Mouse (Mus musculus) C2C12 (cell line): ENCODE measurements around the gene Peli2.

Experiments
- CTCF ChIP-seq: IDR thresholded peaks from one replicate; pipeline ENCODE4 v1.5.1; 2011; ENCODE audit not compliant: control insufficient read depth, insufficient read depth, insufficient read length
- MAX ChIP-seq: IDR thresholded peaks from one replicate; pipeline ENCODE4 v1.6.1; 2011; ENCODE audit warnings: mild to moderate bottlenecking, control low read depth
- MYOD1 ChIP-seq: IDR thresholded peaks from one replicate; pipeline ENCODE4 v1.6.1; 2011; ENCODE audit warnings: low read depth; ENCODE audit not compliant: control insufficient read depth, insufficient read length
- USF1 ChIP-seq: IDR thresholded peaks from one replicate; pipeline ENCODE4 v1.6.1; 2011; ENCODE audit warnings: low read depth, mild to moderate bottlenecking, control low read depth, moderate library complexity

GRCm38 (mm10) chr14:48134344-48134743 is 13.7 kb downstream of the Peli2 start:
- TF ChIP-seq CTCF (no peak), MAX (no peak), USF1 (no peak), MYOD1 (no peak)
